Mouse (Mus musculus) neutrophil, adult 65 days (primary cell): ENCODE data around the gene Zfp449. TPM values are rescaled to one million over a fixed set of nuclear protein-coding genes. Genes with fewer than 3 reads are reported as not detected.

Experiments
- total RNA-seq: library from RNA; stranded (reverse); gene quantifications from 2 replicates; pipeline ENCODE4 v1.2.4, GENCODE M21; 2023

The Zfp449 gene
- total RNA-seq, result 0.51 TPM in 1 of 2 replicates, not detected in the other

GRCm38 (mm10) chrX:56346176-56346931, at the start of gene Zfp449:
Gene Zfp449 (plus strand): TSS chrX:56346400.

GRCm38 (mm10) chrX:56374431-56375128, 28.4 kb downstream of the Zfp449 start, which contains the start of gene Smim10l2a:
Gene Smim10l2a (plus strand): TSS chrX:56374586.

Other genes with a start within 250 kb of the Zfp449 start
- gene 3830403N18Rik, start 209.8 kb upstream of the Zfp449 start, total RNA-seq, result 0.63 TPM in 1 of 2 replicates, not detected in the other
- gene Gm773, start 133.5 kb upstream of the Zfp449 start, total RNA-seq, result not detected in 2 replicates
- 0.19 TPM in 1 of 2 replicates, not detected in the other for gene Smim10l2a, start 28.2 kb downstream of the Zfp449 start, total RNA-seq
- gene Gm2174, start 101.6 kb downstream of the Zfp449 start, total RNA-seq, result not detected in 2 replicates
- 95.0 and 138 TPM in 2 replicates for gene Ints6l, start 108.5 kb downstream of the Zfp449 start, total RNA-seq
- gene Gm10477, start 178.3 kb downstream of the Zfp449 start, total RNA-seq, result not detected in 2 replicates
- gene Gm648, start 203.2 kb downstream of the Zfp449 start, total RNA-seq, result not detected in 2 replicates